Mouse (Mus musculus) hindbrain, embryonic 13.5 days (tissue): ENCODE measurements around the gene Sacm1l. TPM values are rescaled to one million over a fixed set of nuclear protein-coding genes. Genes with fewer than 3 reads are reported as not detected.

Source experiments
- ATAC-seq: fragments of 200-750 bp; cut with Nextera tagmentation; 2 replicates; pipeline ENCODE4 v1.8.0; 2017; ENCODE audit warnings: moderate TSS enrichment; ENCODE audit not compliant: low FRiP score
- H3K27ac ChIP-seq: fragments of 300-500 bp; sonication (generic); 2 replicates; pipeline ENCODE4 v1.5.1; 2015; ENCODE audit warnings: inconsistent platforms, mild to moderate bottlenecking, moderate library complexity
- H3K27me3 ChIP-seq: fragments of 300-500 bp; sonication (generic); 2 replicates; pipeline ENCODE4 v1.6.1; 2015; ENCODE audit warnings: mild to moderate bottlenecking, inconsistent platforms
- H3K36me3 ChIP-seq: fragments of 300-500 bp; sonication (generic); 2 replicates; pipeline ENCODE4 v1.6.1; 2015; ENCODE audit warnings: mild to moderate bottlenecking, inconsistent platforms
- H3K4me1 ChIP-seq: fragments of 300-500 bp; sonication (generic); replicated peaks from 2 replicates; pipeline ENCODE4 v1.6.1; 2015; ENCODE audit warnings: inconsistent platforms
- H3K4me2 ChIP-seq: fragments of 300-500 bp; sonication (generic); 2 replicates; pipeline ENCODE4 v1.6.1; 2015; ENCODE audit warnings: inconsistent platforms, mild to moderate bottlenecking, moderate library complexity
- H3K4me3 ChIP-seq: fragments of 300-500 bp; sonication (generic); 2 replicates; pipeline ENCODE4 v1.5.1; 2015; ENCODE audit warnings: mild to moderate bottlenecking, inconsistent platforms
- H3K9ac ChIP-seq: fragments of 300-500 bp; sonication (generic); 2 replicates; pipeline ENCODE4 v1.6.1; 2015; ENCODE audit warnings: mild to moderate bottlenecking, inconsistent platforms
- H3K9me3 ChIP-seq: fragments of 300-500 bp; sonication (generic); 2 replicates; pipeline ENCODE4 v1.6.1; 2016; ENCODE audit warnings: inconsistent platforms
- WGBS: fragments of 180-500 bp; shearing (Covaris S2); methylation state at CpG from one replicate; pipeline ENCODE4 v1.1.7; 2015; 5-methylcytosine and 5-hydroxymethylcytosine counted together
- polyA plus RNA-seq: library from polyadenylated mRNA; unstranded; fragments of >200 nt; fragmentation: Nextera tagmentation; extraction: Ambion mirVana; gene quantifications from 2 replicates; pipeline ENCODE4 v1.2.1, GENCODE M21; 2015

Sacm1l gene
- polyA plus RNA-seq, 1 experiment from 2014 or later: 50.4 TPM

- H3K4me3 ChIP-seq: no peak overlapping the region
- no peak overlapping the region for H3K4me2 ChIP-seq
- no peak overlapping the region for H3K9ac ChIP-seq
- no peak overlapping the region for H3K27ac ChIP-seq
- peaks cover 14% of the 10 kb centered on the region for H3K4me1 ChIP-seq
- no peaks in the 10 kb centered on the region for H3K9me3 ChIP-seq
- WGBS: 23% methylated on average over 13 of the region's 13 CpGs
- H3K36me3 ChIP-seq: peaks cover 5% of the 10 kb centered on the region; the same call in 1 of the 2 replicates
- no peak for ATAC-seq
- H3K27me3 ChIP-seq: no peaks in the 10 kb centered on the region
Observed at GRCm38 (mm10) chr9:123496665-123497064, 32.9 kb upstream of the Sacm1l start.

- Histone ChIP-seq H3K27ac (no peak overlapping the region), H3K4me1 (0 out of 2 replicates have a peak, but pooled peaks cover 3% of the 10 kb centered on the region), H3K27me3 (no peaks in the 10 kb centered on the region), H3K4me2 (no peak overlapping the region), H3K9me3 (no peaks in the 10 kb centered on the region), H3K9ac (no peak overlapping the region), H3K4me3 (no peak overlapping the region), H3K36me3 (peaks cover 9% of the 10 kb centered on the region)
- ATAC-seq: no peak
- WGBS: 89% methylated on average over 5 of the region's 5 CpGs
Observed at GRCm38 (mm10) chr9:123497906-123498305, 31.7 kb upstream of the Sacm1l start.

GRCm38 (mm10) chr9:123500480-123500879 lies 29.1 kb upstream of the Sacm1l start:
- no peak overlapping the region for H3K27ac ChIP-seq
- no peak overlapping the region for H3K4me2 ChIP-seq
- WGBS: 92% methylated on average over 4 of the region's 4 CpGs
- H3K9me3 ChIP-seq: no peaks in the 10 kb centered on the region
- H3K27me3 ChIP-seq: no peaks in the 10 kb centered on the region
- ATAC-seq: no peak
- H3K36me3 ChIP-seq: peaks cover 11% of the 10 kb centered on the region
- H3K9ac ChIP-seq: no peak overlapping the region
- no peak overlapping the region for H3K4me3 ChIP-seq
- H3K4me1 ChIP-seq: 0 out of 2 replicates have a peak, but pooled peaks cover 3% of the 10 kb centered on the region

GRCm38 (mm10) chr9:123503171-123503834 lies 26.3 kb upstream of the Sacm1l start:
- H3K4me1 ChIP-seq: no peaks in the 10 kb centered on the region
- H3K9me3 ChIP-seq: no peaks in the 10 kb centered on the region
- H3K4me2 ChIP-seq: no peak overlapping the region
- H3K27ac ChIP-seq: no peak overlapping the region
- H3K27me3 ChIP-seq: no peaks in the 10 kb centered on the region
- H3K9ac ChIP-seq: no peak overlapping the region
- WGBS: 77% methylated on average over 5 of the region's 5 CpGs
- ATAC-seq: no peak
- H3K4me3 ChIP-seq: no peak overlapping the region
- peaks cover 11% of the 10 kb centered on the region for H3K36me3 ChIP-seq

DNA sequence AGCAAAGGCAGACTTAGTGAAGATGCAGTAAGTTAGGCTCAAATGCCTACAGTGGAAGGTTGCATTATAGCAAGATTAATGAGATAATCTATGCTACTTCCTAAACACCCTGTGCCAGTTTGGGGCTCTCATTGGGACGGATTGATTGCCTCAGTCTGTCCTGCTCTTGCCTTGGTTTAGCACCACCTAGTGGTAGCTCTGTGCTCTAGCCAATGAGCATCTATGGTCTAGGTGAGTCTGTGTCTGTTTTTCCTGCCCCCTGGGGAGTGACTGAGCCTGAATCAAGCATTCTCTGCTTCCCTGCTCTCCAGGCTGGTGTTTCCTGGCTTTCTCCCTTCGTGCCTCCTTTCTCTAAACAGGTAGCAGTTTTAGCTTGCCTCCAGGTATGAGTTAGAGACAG lies 25.2 kb upstream of the Sacm1l start:
- ATAC-seq: 0 out of 2 replicates have a peak, but pooled peaks have one; percentile 54
- H3K4me3 ChIP-seq: no peak overlapping the region
- 16% methylated on average over 2 of the region's 2 CpGs for WGBS
- H3K36me3 ChIP-seq: peaks cover 11% of the 10 kb centered on the region
- no peak overlapping the region for H3K4me2 ChIP-seq
- no peaks in the 10 kb centered on the region for H3K4me1 ChIP-seq
- no peak overlapping the region for H3K9ac ChIP-seq
- H3K9me3 ChIP-seq: no peaks in the 10 kb centered on the region
- H3K27ac ChIP-seq: no peak overlapping the region
- no peaks in the 10 kb centered on the region for H3K27me3 ChIP-seq

DNA sequence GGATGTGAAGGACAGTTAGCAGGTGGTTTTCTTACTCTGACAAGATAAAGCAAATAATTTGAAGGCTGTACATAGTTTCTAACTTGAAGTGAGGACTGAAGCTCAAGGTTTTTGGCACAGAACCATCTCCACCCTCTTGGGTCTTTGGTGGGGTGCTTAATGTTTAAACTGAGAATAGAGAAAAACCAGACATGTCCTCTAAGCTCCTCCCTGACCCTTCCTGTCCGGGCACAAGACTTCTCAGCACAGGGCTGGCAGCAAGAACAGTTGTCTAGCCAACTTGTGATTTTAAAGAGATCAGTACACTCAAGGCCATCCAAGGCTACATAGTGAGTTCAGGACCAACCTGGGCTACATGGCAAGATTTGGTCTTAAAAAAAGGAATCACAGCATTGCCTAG lies 24.0 kb upstream of the Sacm1l start:
- Histone ChIP-seq H3K4me1 (peaks cover 9% of the 10 kb centered on the region), H3K27me3 (no peaks in the 10 kb centered on the region), H3K36me3 (peaks cover 6% of the 10 kb centered on the region), H3K27ac (no peak overlapping the region), H3K9ac (no peak overlapping the region), H3K4me2 (no peak overlapping the region), H3K9me3 (no peaks in the 10 kb centered on the region), H3K4me3 (no peak overlapping the region)
- 74% methylated on average over 1 of the region's 1 CpGs for WGBS
- ATAC-seq: no peak

- Histone ChIP-seq H3K36me3 (peaks cover 12% of the 10 kb centered on the region), H3K27ac (no peak overlapping the region), H3K4me3 (no peak overlapping the region), H3K27me3 (no peaks in the 10 kb centered on the region), H3K9ac (no peak overlapping the region), H3K9me3 (no peaks in the 10 kb centered on the region), H3K4me2 (no peak overlapping the region), H3K4me1 (peaks cover 9% of the 10 kb centered on the region)
- WGBS: 86% methylated on average over 4 of the region's 4 CpGs
- ATAC-seq: no peak
Observed at GRCm38 (mm10) chr9:123506270-123507146, 23.1 kb upstream of the Sacm1l start.

DNA sequence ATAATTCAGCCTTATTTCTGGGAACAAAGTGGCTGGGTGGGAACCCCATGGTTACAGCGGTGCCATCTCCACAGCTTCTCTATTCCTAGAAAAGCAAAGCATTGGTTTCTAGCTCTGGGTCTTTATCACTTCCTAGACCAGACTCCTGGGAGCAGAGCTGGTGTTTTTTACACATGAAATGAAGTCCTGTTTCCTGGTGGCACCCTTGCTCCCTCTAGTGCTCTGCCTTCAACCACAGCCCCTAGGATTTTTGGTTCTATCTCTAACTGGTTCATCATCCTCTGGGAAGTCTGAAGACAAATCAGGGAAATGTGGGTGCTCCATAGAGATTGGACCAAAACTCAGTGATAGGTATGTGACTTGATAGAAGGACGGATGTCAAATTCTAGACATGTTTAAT lies 22.2 kb upstream of the Sacm1l start:
- Histone ChIP-seq H3K9me3 (no peaks in the 10 kb centered on the region), H3K27me3 (no peaks in the 10 kb centered on the region), H3K27ac (no peak overlapping the region), H3K4me3 (no peak overlapping the region), H3K4me2 (no peak overlapping the region), H3K36me3 (peaks cover 19% of the 10 kb centered on the region), H3K4me1 (peaks cover 9% of the 10 kb centered on the region), H3K9ac (no peak overlapping the region)
- no peak for ATAC-seq
- WGBS: 90% methylated on average over 2 of the region's 2 CpGs

DNA sequence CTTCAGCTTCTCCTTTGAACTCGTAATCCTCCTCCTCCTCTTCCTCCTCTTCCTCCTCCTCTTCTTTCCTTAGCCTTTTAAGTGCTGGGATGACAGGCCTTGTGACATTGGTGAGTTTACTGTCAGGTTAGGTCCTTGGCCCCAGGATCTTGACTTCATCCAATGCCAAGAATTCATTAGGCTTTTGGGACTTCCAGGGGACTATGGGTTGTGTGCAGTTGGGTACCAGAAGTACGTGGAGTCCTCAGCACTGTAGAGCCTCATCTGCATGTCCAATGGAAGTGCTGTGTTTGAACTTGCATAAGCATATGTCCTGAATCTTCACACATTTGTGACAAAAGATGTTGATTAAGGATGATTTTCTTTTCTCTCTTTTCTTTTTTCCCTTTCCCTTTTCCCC lies 20.6 kb upstream of the Sacm1l start:
- ATAC-seq: no peak
- 88% methylated on average over 2 of the region's 2 CpGs for WGBS
- H3K9ac ChIP-seq: no peak overlapping the region
- no peak overlapping the region for H3K4me2 ChIP-seq
- no peak overlapping the region for H3K27ac ChIP-seq
- H3K27me3 ChIP-seq: no peaks in the 10 kb centered on the region
- no peak overlapping the region for H3K4me3 ChIP-seq
- H3K4me1 ChIP-seq: peaks cover 9% of the 10 kb centered on the region
- H3K36me3 ChIP-seq: peaks cover 13% of the 10 kb centered on the region
- no peaks in the 10 kb centered on the region for H3K9me3 ChIP-seq

DNA sequence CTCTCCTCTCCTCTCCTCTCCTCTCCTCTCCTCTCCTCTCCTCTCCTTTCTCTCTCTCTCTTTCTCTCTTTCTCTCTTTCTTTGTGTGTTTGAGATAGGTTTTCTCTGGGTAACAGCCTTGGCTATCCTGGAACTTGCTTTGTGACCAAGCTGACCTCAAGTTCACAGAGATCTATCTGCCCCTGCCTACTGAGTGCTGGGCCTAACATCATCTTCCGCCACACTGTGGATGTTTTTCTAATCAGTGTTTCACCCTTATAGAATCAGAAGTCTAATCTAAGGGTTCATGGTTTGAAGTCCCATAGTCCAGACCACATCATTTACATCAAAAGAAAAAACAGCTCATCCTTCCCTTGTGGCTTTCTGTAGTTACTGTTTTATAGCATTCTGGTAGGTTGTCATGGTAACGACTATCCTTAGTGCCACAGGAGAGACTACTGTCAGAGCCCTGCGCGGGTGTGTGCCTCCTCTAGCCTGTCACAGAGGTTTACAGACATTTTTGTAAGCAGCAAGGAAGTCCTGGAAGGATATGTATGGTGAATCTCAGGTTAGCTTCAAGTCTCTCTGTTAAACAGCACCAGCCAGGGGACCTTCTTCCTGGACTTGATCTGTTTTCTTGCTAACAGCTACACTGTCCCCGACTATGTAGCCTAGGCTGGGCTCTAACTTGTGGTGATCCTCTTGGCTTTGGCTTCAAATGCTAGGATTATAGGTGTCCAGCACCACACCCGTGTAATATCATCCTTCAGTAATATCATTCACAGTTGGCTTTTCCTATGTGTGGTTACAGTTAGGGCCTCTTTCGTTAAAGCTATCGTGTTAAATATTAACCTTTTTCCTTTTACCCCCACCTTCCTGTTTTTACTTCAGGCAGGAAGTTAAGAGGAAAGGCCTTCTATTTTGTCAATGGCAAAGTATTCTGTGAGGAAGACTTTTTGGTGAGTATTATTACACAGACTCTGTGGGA lies 19.6 kb upstream of the Sacm1l start:
- Histone ChIP-seq H3K4me2 (no peak overlapping the region), H3K27me3 (no peaks in the 10 kb centered on the region), H3K9me3 (no peaks in the 10 kb centered on the region), H3K27ac (0 out of 2 replicates have a peak overlapping the region, but pooled peaks have one; percentile 13), H3K4me3 (no peak overlapping the region), H3K36me3 (peaks cover 13% of the 10 kb centered on the region), H3K4me1 (peaks cover 9% of the 10 kb centered on the region), H3K9ac (no peak overlapping the region)
- no peak; the same call in 1 of the 2 replicates for ATAC-seq
- 71% methylated on average over 8 of the region's 8 CpGs for WGBS

DNA sequence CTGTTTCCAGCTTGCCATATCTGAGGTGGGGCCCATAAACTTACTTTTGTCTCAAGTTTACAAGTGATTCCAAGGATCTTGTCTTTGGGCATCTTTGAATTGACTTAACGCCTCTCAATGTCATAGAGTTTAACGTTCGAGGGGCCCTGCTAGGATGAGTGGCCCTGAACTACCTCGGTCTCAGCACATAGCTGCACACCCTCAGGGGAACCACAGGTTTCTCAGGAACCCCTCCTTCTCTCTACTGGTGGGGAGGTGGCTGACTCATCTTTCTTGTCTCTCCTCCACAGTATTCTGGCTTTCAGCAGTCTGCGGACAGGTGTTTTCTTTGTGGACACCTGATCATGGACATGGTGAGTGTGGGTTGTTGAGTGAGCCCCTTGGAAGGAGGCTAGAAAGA lies 18.6 kb upstream of the Sacm1l start:
- Histone ChIP-seq H3K9me3 (no peaks in the 10 kb centered on the region), H3K9ac (no peak overlapping the region), H3K4me2 (no peak overlapping the region), H3K36me3 (peaks cover 13% of the 10 kb centered on the region), H3K4me3 (no peak overlapping the region), H3K4me1 (peaks cover 9% of the 10 kb centered on the region), H3K27me3 (no peaks in the 10 kb centered on the region), H3K27ac (no peak overlapping the region)
- ATAC-seq: no peak
- WGBS: 91% methylated on average over 5 of the region's 5 CpGs

DNA sequence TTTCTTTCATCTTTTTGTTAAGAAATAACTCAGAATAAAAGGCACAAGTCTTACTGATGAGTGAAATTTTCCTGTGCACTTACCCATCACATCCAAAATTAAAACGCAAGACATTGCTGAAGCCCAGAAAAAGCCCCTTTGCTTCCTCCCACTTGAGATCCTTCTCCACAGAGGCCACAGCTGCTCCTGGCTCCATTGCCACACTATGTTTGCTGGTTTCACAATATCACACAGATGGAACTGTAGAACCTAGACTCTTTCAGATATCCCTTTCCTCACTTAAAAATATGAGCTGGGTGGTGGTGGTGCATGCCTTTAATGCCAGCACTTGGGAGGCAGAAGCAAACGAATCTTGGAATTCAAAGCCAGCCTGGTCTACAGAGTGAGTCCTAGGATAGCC lies 17.1 kb upstream of the Sacm1l start:
- peaks cover 9% of the 10 kb centered on the region for H3K4me1 ChIP-seq
- H3K9me3 ChIP-seq: no peaks in the 10 kb centered on the region
- H3K4me2 ChIP-seq: no peak overlapping the region
- H3K4me3 ChIP-seq: no peak overlapping the region
- H3K36me3 ChIP-seq: peaks cover 22% of the 10 kb centered on the region
- H3K27ac ChIP-seq: no peak overlapping the region
- WGBS: 89% methylated on average over 2 of the region's 2 CpGs
- no peak overlapping the region for H3K9ac ChIP-seq
- no peak for ATAC-seq
- H3K27me3 ChIP-seq: no peaks in the 10 kb centered on the region
